Mouse (Mus musculus): ENCODE measurements around the gene Helq. TPM values are rescaled to one million over a fixed set of nuclear protein-coding genes. Genes with fewer than 3 reads are reported as not detected.

Helq gene
- total and polyA plus RNA-seq, 2 experiments, result 2.4 to 3.2 TPM

DNA sequence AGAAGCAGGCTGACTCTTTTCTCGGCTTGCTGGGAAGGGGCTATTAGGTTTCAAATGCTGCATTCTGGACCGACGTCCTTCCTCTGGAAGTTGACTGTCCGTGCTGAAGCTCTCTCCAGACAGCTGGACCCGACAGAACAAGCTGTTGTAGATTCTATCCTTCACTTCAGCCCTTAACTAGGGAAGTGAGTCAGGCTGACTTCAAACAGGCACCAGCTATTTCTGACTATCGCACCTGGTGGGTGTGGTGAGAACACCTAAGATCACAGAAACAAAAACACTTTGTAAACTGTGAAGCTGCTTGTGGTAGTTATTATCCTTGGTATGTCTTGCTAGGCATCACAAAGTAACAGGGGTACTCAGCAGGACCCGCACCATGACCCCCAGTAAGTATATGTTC lies 28.1 kb upstream of the Helq start:
- no peak for DNase-seq (ENCODE audit: extremely low read depth, low read depth, low spot score)
- Histone ChIP-seq H3K36me3 (ENCODE audit: control insufficient read depth, insufficient read depth, low read length) (no peaks in the 10 kb centered on the region), H3K27me3 (ENCODE audit: control insufficient read depth, insufficient read depth, low read length) (no peaks in the 10 kb centered on the region), H3K4me1 (ENCODE audit: control insufficient read depth, insufficient read depth, low read length) (no peaks in the 10 kb centered on the region), H3K79me2 (ENCODE audit: control insufficient read depth, insufficient read depth, low read length) (no peaks in the 10 kb centered on the region), H3K4me3 (ENCODE audit: insufficient read depth, low read depth, low read length) (no peak overlapping the region), H3K9ac (ENCODE audit: low read depth, low read length) (no peak overlapping the region), H3K27ac (replicated peaks; ENCODE audit: insufficient read depth, low read depth, low read length) (no peak overlapping the region)
- WGBS, result 79% methylated on average over 7 of the region's 7 CpGs
- TF ChIP-seq CTCF (IDR thresholded peaks at IDR 0.05; ENCODE audit: low read depth, low read length) (no peak), POLR2A (IDR thresholded peaks at IDR 0.05; ENCODE audit: extremely low read depth, insufficient read depth, low read length) (no peak)

DNA sequence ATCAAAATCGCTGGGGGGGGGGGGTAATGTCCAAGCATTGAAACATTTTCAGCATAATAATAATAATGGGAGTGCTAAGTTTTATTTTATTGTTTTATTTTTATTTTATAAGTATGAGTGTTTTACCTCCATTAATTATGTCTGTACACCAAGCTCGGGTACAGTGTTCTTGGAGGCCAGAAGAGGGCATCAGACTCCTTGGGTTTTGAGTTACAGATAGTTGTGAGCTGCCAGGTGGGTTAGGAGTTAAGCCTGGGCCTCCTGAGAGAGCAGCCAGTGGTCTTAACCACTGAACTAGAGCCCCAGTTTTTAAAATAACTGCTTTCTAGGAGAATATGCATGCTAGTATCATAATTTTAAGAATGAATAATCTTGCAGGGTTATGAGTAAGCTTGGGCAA lies 27.6 kb upstream of the Helq start:
- H3K27ac ChIP-seq (replicated peaks; ENCODE audit: insufficient read depth, low read depth, low read length), result no peak overlapping the region
- H3K4me3 ChIP-seq (ENCODE audit: insufficient read depth, low read depth, low read length), result no peak overlapping the region
- DNase-seq (ENCODE audit: extremely low read depth, low read depth, low spot score), result peak; percentile 48
- WGBS, result 17% methylated on average over 2 of the region's 2 CpGs
- TF ChIP-seq CTCF (IDR thresholded peaks at IDR 0.05; ENCODE audit: low read depth, low read length), result peak; percentile 56
- no peak for TF ChIP-seq POLR2A (IDR thresholded peaks at IDR 0.05; ENCODE audit: extremely low read depth, insufficient read depth, low read length)
- H3K4me1 ChIP-seq (ENCODE audit: control insufficient read depth, insufficient read depth, low read length), result no peaks in the 10 kb centered on the region
- H3K36me3 ChIP-seq (ENCODE audit: control insufficient read depth, insufficient read depth, low read length), result no peaks in the 10 kb centered on the region
- no peaks in the 10 kb centered on the region for H3K79me2 ChIP-seq (ENCODE audit: control insufficient read depth, insufficient read depth, low read length)
- H3K9ac ChIP-seq (ENCODE audit: low read depth, low read length), result no peak overlapping the region
- H3K27me3 ChIP-seq (ENCODE audit: control insufficient read depth, insufficient read depth, low read length), result no peaks in the 10 kb centered on the region

DNA sequence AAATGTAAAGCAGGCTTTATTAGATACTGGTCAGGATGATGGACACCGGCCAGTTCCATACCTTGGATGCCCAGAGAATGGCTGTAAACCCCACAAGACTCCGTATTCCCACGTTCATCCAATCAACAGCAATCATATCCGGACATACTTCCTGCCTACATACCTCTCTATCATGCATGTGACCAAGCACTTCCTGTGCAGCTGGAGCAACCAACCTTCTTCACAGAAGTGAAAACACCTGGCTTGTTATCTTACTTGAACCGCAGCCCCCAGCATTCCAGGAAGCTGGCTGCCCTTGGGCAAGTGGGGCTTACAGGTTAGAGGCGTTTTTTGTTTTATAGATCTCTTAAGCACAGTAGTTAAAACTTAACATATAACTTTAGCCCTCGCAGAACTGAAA lies 24.4 kb upstream of the Helq start:
- DNase-seq (ENCODE audit: extremely low read depth, low read depth, low spot score), result no peak
- TF ChIP-seq POLR2A (IDR thresholded peaks at IDR 0.05; ENCODE audit: extremely low read depth, insufficient read depth, low read length) (no peak), CTCF (IDR thresholded peaks at IDR 0.05; ENCODE audit: low read depth, low read length) (no peak)
- H3K79me2 ChIP-seq (ENCODE audit: control insufficient read depth, insufficient read depth, low read length), result no peaks in the 10 kb centered on the region; the same call in 1 of the 2 replicates
- no peak overlapping the region for H3K4me3 ChIP-seq (ENCODE audit: insufficient read depth, low read depth, low read length)
- no peaks in the 10 kb centered on the region for H3K27me3 ChIP-seq (ENCODE audit: control insufficient read depth, insufficient read depth, low read length)
- no peak overlapping the region for H3K27ac ChIP-seq (replicated peaks; ENCODE audit: insufficient read depth, low read depth, low read length)
- WGBS, result 85% methylated on average over 7 of the region's 7 CpGs
- H3K9ac ChIP-seq (ENCODE audit: low read depth, low read length), result no peak overlapping the region
- no peaks in the 10 kb centered on the region for H3K36me3 ChIP-seq (ENCODE audit: control insufficient read depth, insufficient read depth, low read length)
- H3K4me1 ChIP-seq (ENCODE audit: control insufficient read depth, insufficient read depth, low read length), result peaks cover 2% of the 10 kb centered on the region; the same call in 1 of the 2 replicates

DNA sequence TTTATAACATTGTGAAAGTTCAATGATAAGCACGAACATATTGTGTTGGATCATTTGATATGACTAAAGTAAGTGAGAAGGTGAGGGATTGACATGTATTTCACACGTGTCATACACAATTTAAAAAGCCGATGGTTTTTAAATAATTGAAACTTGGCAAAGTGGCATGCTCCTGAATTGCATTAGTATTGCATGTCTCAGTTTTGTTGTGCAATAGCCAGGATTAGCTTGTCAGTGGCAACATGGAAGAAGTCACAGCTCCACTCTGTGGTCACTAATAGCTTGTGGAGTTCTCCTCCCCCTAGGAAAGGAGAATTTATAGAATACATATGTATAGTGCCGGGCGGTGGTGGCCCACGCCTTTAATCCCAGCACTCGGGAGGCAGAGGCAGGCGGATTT lies 23.0 kb upstream of the Helq start:
- TF ChIP-seq POLR2A (IDR thresholded peaks at IDR 0.05; ENCODE audit: extremely low read depth, insufficient read depth, low read length) (no peak), CTCF (IDR thresholded peaks at IDR 0.05; ENCODE audit: low read depth, low read length) (no peak)
- 62% methylated on average over 8 of the region's 8 CpGs for WGBS
- Histone ChIP-seq H3K4me3 (ENCODE audit: insufficient read depth, low read depth, low read length) (peak overlapping the region; percentile 2; the same call in 1 of the 2 replicates), H3K79me2 (ENCODE audit: control insufficient read depth, insufficient read depth, low read length) (no peaks in the 10 kb centered on the region; the same call in 1 of the 2 replicates), H3K4me1 (ENCODE audit: control insufficient read depth, insufficient read depth, low read length) (peaks cover 2% of the 10 kb centered on the region; the same call in 1 of the 2 replicates), H3K27ac (replicated peaks; ENCODE audit: insufficient read depth, low read depth, low read length) (no peak overlapping the region), H3K36me3 (ENCODE audit: control insufficient read depth, insufficient read depth, low read length) (peaks cover 2% of the 10 kb centered on the region), H3K27me3 (ENCODE audit: control insufficient read depth, insufficient read depth, low read length) (no peaks in the 10 kb centered on the region), H3K9ac (ENCODE audit: low read depth, low read length) (no peak overlapping the region)
- peak; percentile 63 for DNase-seq (ENCODE audit: extremely low read depth, low read depth, low spot score)

DNA sequence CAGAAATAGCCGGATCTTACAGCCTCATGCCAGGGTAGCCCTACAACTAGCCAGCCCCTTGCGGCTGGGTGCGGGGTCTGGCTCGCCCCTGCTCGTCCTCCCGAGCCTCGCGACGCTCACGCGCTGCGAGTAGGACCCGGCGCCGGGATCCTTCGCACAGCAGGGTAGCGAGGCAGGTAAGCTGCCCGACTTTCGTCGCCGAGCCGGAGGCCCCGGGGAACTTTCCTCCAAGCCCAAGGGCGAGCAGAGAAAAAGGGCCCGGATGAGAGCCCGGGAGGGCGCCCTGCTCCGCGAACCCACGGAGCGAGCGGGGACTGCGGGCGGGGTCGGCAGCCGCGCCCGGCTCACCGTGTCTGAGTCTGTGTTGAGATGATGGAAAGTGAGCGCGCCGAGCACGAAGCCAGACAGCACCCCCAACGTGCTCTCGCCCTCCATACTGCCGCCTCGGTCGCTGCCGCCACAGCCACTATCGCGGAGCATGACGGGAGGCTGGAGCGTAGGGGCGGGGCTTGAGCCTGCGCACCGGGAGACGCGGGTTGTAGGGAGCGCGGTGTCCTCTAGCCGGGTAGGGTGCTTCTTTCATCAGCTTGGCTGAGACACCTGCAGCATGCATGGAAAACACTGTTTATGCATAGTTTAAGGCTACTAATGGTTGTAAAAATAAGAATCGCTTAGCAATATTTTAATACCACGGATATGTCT lies 22.2 kb upstream of the Helq start, which contains the start of gene Abraxas1:
Gene Abraxas1 (minus strand): TSS at position 483 of the 702 bp plus-strand sequence.
- H3K4me1 ChIP-seq (ENCODE audit: control insufficient read depth, insufficient read depth, low read length), result peaks cover 2% of the 10 kb centered on the region; the same call in 1 of the 2 replicates
- WGBS, result under 1% methylated on average over 63 of the region's 63 CpGs
- peak; percentile 73 for DNase-seq (ENCODE audit: extremely low read depth, low read depth, low spot score)
- no peaks in the 10 kb centered on the region for H3K27me3 ChIP-seq (ENCODE audit: control insufficient read depth, insufficient read depth, low read length)
- H3K27ac ChIP-seq (replicated peaks; ENCODE audit: insufficient read depth, low read depth, low read length), result peak within 1 kb of the TSS; percentile 46
- no peaks in the 10 kb centered on the region; the same call in 1 of the 2 replicates for H3K79me2 ChIP-seq (ENCODE audit: control insufficient read depth, insufficient read depth, low read length)
- H3K36me3 ChIP-seq (ENCODE audit: control insufficient read depth, insufficient read depth, low read length), result peaks cover 5% of the 10 kb centered on the region
- peak within 1 kb of the TSS; percentile 91 for H3K9ac ChIP-seq (ENCODE audit: low read depth, low read length)
- H3K4me3 ChIP-seq (ENCODE audit: insufficient read depth, low read depth, low read length), result peak within 1 kb of the TSS; percentile 78
- TF ChIP-seq POLR2A (IDR thresholded peaks at IDR 0.05; ENCODE audit: extremely low read depth, insufficient read depth, low read length) (peak; percentile 66), CTCF (IDR thresholded peaks at IDR 0.05; ENCODE audit: low read depth, low read length) (no peak)

All from liver, adult 2 months (tissue).